Mouse (Mus musculus) intestine, embryonic 16.5 days (tissue): ENCODE results near the gene Esrrg. TPM values are rescaled to one million over a fixed set of nuclear protein-coding genes. Genes with fewer than 3 reads are reported as not detected.

Experiments used
- ATAC-seq: fragments of 200-750 bp; cut with Nextera tagmentation; 2 replicates; pipeline ENCODE4 v1.8.0; 2017; ENCODE audit warnings: moderate TSS enrichment, moderate library complexity
- H3K27ac ChIP-seq: fragments of 300-500 bp; sonication (generic); 2 replicates; pipeline ENCODE4 v1.5.1; 2014; ENCODE audit warnings: mild to moderate bottlenecking, low read length
- H3K27me3 ChIP-seq: fragments of 300-500 bp; sonication (generic); replicated peaks from 2 replicates; pipeline ENCODE4 v1.6.1; 2014; ENCODE audit warnings: low read length, control low read depth, mixed read lengths; ENCODE audit not compliant: control insufficient read depth, insufficient read depth
- H3K36me3 ChIP-seq: fragments of 300-500 bp; sonication (generic); 2 replicates; pipeline ENCODE4 v1.6.1; 2014; ENCODE audit warnings: low read length, control low read depth; ENCODE audit not compliant: control insufficient read depth, insufficient read depth
- H3K4me1 ChIP-seq: fragments of 300-500 bp; sonication (generic); 2 replicates; pipeline ENCODE4 v1.6.1; 2014; ENCODE audit warnings: low read length, control low read depth, mixed read lengths; ENCODE audit not compliant: control insufficient read depth, insufficient read depth
- H3K4me2 ChIP-seq: fragments of 300-500 bp; sonication (generic); 2 replicates; pipeline ENCODE4 v1.6.1; 2014; ENCODE audit warnings: low read depth, low read length, control low read depth
- H3K4me3 ChIP-seq: fragments of 300-500 bp; sonication (generic); 2 replicates; pipeline ENCODE4 v1.5.1; 2014; ENCODE audit warnings: mild to moderate bottlenecking, low read length
- H3K9ac ChIP-seq: fragments of 300-500 bp; sonication (generic); 2 replicates; pipeline ENCODE4 v1.6.1; 2014; ENCODE audit warnings: low read depth, low read length
- H3K9me3 ChIP-seq: fragments of 300-500 bp; sonication (generic); 2 replicates; pipeline ENCODE4 v1.6.1; 2016; ENCODE audit warnings: low read length, control low read depth; ENCODE audit not compliant: control insufficient read depth
- WGBS: fragments of 180-500 bp; shearing (Covaris S2); extraction: QIAGEN DNeasy Blood & Tissue Kit; methylation state at CpG from one replicate; pipeline ENCODE4 v1.1.7; 2014; 5-methylcytosine and 5-hydroxymethylcytosine counted together
- polyA plus RNA-seq: library from polyadenylated mRNA; unstranded; fragments of >200 nt; fragmentation: Nextera tagmentation; extraction: Ambion mirVana; gene quantifications from 2 replicates; pipeline ENCODE4 v1.2.1, GENCODE M21; 2015

The Esrrg gene
- polyA plus RNA-seq, 1 experiment from 2014 or later: 3.6 TPM

DNA sequence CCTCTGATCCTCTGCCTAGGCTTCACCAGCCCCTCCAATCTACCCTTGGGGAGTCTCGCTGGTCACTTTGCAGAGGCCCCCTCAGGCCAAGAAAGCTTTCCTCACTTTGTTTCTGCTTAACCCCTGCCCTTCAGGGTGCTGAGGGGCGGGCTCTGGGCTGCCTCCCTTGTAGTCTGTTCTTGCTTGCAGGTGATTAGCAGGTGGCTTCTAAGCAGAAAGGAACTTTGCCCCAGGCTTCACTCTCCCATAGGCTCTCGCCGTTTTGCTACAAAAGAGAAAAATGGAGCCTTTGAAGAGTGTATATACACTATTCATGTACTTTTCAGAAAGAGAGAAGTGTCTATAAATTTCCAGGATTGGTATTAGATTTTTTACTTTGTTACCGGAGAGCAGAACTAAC, 195.0 kb downstream of the Esrrg start:
- no peak overlapping the region for H3K4me3 ChIP-seq
- H3K27me3 ChIP-seq: no peaks in the 10 kb centered on the region
- H3K27ac ChIP-seq: no peak overlapping the region
- no peaks in the 10 kb centered on the region for H3K9me3 ChIP-seq
- 39% methylated on average over 5 of the region's 5 CpGs for WGBS
- H3K4me1 ChIP-seq: 0 out of 2 replicates have a peak, but pooled peaks cover 5% of the 10 kb centered on the region
- ATAC-seq: peak; percentile 91
- no peak overlapping the region for H3K4me2 ChIP-seq
- H3K36me3 ChIP-seq: no peaks in the 10 kb centered on the region
- no peak overlapping the region for H3K9ac ChIP-seq

DNA sequence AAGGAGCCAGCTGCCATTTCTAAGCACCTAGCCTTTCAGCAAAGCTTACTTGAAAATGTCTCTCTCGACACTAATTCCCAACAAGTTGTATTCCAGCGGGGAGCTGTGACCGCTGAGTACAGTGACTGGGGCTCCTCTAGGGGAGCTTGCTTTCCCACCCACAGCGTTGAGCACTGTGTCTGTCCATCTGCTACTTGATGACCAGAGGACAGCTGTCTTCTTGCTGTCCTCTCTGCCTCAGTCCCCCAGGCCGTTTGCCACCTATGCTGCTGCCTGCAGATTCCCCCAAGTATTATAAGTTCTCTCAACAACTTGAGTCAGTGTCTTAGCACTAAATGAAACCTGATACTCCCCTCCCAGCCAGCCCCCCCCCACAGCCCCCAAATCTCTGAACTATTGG, 195.4 kb downstream of the Esrrg start:
- H3K27me3 ChIP-seq: no peaks in the 10 kb centered on the region
- no peak overlapping the region for H3K9ac ChIP-seq
- no peaks in the 10 kb centered on the region for H3K36me3 ChIP-seq
- H3K4me3 ChIP-seq: no peak overlapping the region
- WGBS: 15% methylated on average over 5 of the region's 5 CpGs
- H3K9me3 ChIP-seq: no peaks in the 10 kb centered on the region
- ATAC-seq: 0 out of 2 replicates have a peak, but pooled peaks have one; percentile 40
- no peak overlapping the region for H3K4me2 ChIP-seq
- no peak overlapping the region for H3K27ac ChIP-seq
- 0 out of 2 replicates have a peak, but pooled peaks cover 5% of the 10 kb centered on the region for H3K4me1 ChIP-seq

DNA sequence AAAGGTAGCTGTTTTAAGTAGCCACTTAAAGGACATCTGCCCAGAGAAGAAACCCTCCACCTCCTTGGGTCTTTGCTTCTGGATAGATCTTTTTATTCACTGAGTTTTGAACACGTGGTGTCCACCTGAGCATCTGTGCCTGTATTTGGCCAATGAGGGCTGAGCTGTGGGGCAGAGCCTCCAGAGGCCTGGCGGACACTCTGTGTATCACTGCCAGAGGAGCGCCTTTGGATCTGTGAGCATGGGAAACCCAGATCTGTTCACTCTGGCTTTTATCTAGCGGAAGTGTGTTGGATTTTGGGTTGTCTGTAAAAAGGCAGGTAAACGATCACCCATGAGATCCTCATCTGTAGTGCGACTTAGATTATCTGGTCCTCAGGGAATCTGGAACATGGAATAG, 196.4 kb downstream of the Esrrg start:
- Histone ChIP-seq H3K9me3 (no peaks in the 10 kb centered on the region), H3K27ac (no peak overlapping the region), H3K4me2 (no peak overlapping the region), H3K4me1 (0 out of 2 replicates have a peak, but pooled peaks cover 5% of the 10 kb centered on the region), H3K4me3 (no peak overlapping the region), H3K27me3 (no peaks in the 10 kb centered on the region), H3K36me3 (no peaks in the 10 kb centered on the region), H3K9ac (no peak overlapping the region)
- WGBS: 86% methylated on average over 6 of the region's 6 CpGs
- no peak for ATAC-seq

DNA sequence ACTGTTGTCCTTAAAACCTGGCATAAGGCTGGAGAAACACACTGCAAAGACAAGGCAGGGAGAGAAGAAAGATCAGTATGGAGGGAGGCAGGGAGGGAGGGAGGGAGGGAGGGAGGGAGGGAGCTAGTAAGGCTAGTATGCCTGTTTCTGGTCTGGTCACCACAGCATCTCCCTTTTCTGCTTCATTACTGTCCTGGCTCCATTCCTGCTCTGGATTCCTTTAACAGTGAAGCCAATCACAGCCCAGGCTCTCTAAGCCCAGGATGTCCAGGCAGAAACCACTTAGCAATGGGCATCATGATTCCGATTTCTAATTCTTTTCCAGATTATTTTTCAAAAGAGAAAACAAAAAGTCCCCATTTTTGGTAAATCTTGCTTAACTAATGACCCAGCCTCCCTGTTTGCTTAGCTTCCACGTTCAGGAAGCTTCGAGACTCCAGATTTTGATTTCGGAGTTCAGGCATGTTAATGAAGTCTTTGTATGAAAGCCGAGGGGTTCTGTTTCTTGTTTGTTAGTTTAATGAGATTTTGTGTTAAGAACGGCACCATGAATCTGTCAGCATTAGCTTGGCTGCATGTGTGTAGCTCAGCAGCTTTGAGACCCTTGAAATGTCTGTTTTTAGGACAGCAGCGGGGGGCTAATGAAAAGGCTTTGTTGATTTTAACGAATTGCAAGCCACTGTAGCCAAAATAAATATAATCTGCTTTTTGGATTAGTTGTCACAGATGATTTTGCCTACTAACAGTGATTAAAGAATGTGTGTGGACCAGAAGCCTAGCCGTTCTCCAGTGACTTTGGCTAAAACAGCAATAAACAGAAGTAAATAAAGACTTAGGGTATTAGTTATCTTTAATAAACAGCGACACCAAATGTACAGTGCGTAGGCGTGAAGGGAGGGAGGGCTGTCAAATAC, 199.1 kb downstream of the Esrrg start:
- Histone ChIP-seq H3K4me1 (0 out of 2 replicates have a peak, but pooled peaks cover 5% of the 10 kb centered on the region), H3K9me3 (no peaks in the 10 kb centered on the region), H3K27ac (no peak overlapping the region), H3K36me3 (no peaks in the 10 kb centered on the region), H3K27me3 (no peaks in the 10 kb centered on the region), H3K4me2 (no peak overlapping the region), H3K9ac (no peak overlapping the region), H3K4me3 (no peak overlapping the region)
- WGBS: 46% methylated on average over 12 of the region's 12 CpGs
- no peak for ATAC-seq

DNA sequence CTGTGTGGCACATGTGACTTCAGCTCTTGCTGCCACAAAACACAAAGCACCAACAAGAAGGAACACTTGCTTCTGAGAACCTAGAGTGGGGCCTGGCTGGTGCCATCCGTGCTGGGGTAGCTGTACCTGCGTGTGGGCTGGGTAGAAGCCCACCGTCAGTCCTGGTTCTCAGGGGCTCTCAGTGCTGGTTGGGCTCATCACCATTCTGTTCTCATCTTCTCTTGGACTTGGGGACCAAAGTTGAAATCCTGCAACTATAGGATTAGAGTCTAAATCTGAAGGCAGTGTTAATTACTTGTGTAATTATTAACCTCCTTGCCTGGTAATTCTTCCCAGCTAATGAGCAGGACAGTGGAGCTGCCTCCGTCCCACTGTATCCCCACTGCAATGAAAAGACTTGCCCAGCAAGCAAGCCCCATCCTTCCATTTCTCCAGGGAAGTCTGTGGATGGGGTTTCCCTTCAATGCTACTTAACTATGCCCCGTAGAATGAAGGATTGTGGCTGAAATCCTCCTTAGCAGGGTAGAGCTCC, 199.9 kb downstream of the Esrrg start:
- H3K36me3 ChIP-seq: no peaks in the 10 kb centered on the region
- ATAC-seq: no peak
- no peak overlapping the region for H3K9ac ChIP-seq
- 0 out of 2 replicates have a peak, but pooled peaks cover 4% of the 10 kb centered on the region for H3K4me1 ChIP-seq
- H3K27ac ChIP-seq: no peak overlapping the region
- WGBS: 74% methylated on average over 5 of the region's 5 CpGs
- H3K9me3 ChIP-seq: no peaks in the 10 kb centered on the region
- H3K4me3 ChIP-seq: no peak overlapping the region
- no peaks in the 10 kb centered on the region for H3K27me3 ChIP-seq
- no peak overlapping the region for H3K4me2 ChIP-seq

DNA sequence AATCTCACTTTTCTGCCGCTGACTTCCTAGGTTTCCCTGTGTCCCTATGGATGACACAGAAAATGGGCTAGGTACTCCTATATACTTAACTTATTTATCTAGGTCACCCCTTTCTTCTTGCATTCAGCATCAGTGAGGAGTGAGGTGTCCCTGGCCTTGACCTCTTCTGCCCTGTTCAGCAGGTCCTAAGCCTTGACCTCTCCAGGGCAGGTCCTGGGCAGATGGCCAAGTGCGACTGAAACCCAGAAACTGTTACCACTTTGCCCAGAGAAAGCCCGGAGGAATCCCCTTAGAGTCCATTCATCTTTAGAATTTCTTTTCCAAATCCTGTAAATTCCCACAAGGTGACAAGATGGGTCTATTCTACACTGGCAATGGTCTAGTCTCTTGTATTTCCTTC, 201.0 kb downstream of the Esrrg start:
- no peak for ATAC-seq
- Histone ChIP-seq H3K4me1 (0 out of 2 replicates have a peak, but pooled peaks cover 2% of the 10 kb centered on the region), H3K36me3 (no peaks in the 10 kb centered on the region), H3K4me2 (no peak overlapping the region), H3K27ac (no peak overlapping the region), H3K4me3 (no peak overlapping the region), H3K9ac (no peak overlapping the region), H3K27me3 (no peaks in the 10 kb centered on the region), H3K9me3 (no peaks in the 10 kb centered on the region)
- 88% methylated on average over 3 of the region's 3 CpGs for WGBS

DNA sequence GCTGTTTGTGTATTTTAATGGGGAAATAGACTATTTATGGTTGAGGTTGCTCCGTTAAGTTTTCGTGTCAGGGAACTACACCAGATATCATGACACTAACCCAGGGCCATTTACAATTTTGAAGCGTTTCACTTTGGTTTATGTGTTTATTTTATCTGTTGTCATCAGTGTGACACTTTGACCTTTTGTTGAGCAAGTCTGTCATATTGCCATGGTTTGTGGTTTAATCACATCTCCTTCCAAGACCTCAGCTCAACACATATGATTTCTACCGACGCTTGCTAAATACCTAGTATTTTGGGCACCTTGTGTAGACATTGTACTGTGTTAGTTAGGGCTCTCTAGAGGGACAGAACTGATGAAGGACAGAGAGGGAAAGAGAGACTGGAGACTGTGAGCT, 210.8 kb downstream of the Esrrg start:
- no peaks in the 10 kb centered on the region for H3K36me3 ChIP-seq
- WGBS: 84% methylated on average over 5 of the region's 5 CpGs
- ATAC-seq: no peak
- no peak overlapping the region for H3K27ac ChIP-seq
- H3K9ac ChIP-seq: no peak overlapping the region
- no peaks in the 10 kb centered on the region for H3K27me3 ChIP-seq
- H3K9me3 ChIP-seq: no peaks in the 10 kb centered on the region
- 0 out of 2 replicates have a peak, but pooled peaks cover 4% of the 10 kb centered on the region for H3K4me1 ChIP-seq
- H3K4me3 ChIP-seq: no peak overlapping the region
- H3K4me2 ChIP-seq: no peak overlapping the region

DNA sequence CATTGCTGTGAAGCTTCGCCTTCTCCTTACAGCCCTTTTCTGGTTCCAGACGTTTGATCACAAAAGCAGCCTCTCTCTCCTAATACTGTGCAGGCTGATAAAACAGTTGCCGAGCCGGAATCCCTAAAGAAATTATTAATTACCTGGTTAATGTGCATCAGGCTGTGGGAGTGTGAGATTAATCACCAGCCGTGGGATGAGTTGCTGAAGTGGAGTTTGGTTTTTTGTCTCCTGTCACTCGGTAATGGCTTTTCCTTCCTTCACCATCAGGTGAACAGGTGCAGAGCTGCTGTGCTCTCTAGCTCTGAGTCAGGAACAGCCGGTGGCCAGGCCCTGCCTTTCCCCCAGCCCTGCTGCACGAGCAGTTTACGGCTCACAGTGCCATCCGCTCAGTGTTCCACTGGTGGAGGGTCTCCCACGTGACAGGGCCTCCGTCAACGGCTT, 212.8 kb downstream of the Esrrg start:
- ATAC-seq: no peak

DNA sequence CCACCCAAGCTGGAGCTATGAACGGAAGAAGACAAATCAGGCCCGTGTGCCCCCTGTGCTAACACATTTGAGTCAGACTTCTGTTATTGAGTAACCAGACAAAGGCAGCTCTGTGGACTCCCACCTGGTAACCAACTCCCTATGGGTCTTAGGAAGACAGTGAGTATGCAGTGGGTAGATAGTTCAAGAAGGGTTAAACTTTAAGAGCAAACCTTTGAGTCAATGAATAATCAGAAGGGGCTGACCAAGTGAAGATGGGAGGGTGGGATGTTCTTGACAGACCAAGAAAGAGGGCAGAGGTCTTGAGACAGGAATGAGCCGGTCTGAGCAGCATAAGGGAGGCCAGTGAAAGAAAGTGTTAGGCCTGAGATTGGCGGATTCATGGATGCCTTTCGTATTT, 214.8 kb downstream of the Esrrg start:
- Histone ChIP-seq H3K27ac (no peak overlapping the region), H3K4me1 (peaks cover 13% of the 10 kb centered on the region), H3K4me2 (no peak overlapping the region), H3K27me3 (no peaks in the 10 kb centered on the region), H3K9ac (no peak overlapping the region), H3K36me3 (no peaks in the 10 kb centered on the region), H3K4me3 (no peak overlapping the region), H3K9me3 (no peaks in the 10 kb centered on the region)
- ATAC-seq: peak; percentile 55; the same call in 1 of the 2 replicates
- WGBS: 53% methylated on average over 5 of the region's 5 CpGs

More for the DNA sequence above, 212.8 kb downstream of the Esrrg start:
- no peak overlapping the region for H3K4me3 ChIP-seq
- no peak overlapping the region for H3K9ac ChIP-seq
- H3K4me1 ChIP-seq: peaks cover 11% of the 10 kb centered on the region
- no peak overlapping the region for H3K27ac ChIP-seq
- no peaks in the 10 kb centered on the region for H3K27me3 ChIP-seq
- no peak overlapping the region for H3K4me2 ChIP-seq
- H3K36me3 ChIP-seq: no peaks in the 10 kb centered on the region
- H3K9me3 ChIP-seq: no peaks in the 10 kb centered on the region
- WGBS: 54% methylated on average over 13 of the region's 13 CpGs
